Mouse (Mus musculus) limb, embryonic 11.5 days (tissue): ENCODE data around the gene Gm19426. TPM values are rescaled to one million over a fixed set of nuclear protein-coding genes. Genes with fewer than 3 reads are reported as not detected.

Source experiments
- ATAC-seq: fragments of 200-750 bp; cut with Nextera tagmentation; 2 replicates; pipeline ENCODE4 v1.8.0; 2017; ENCODE audit warnings: low read depth; ENCODE audit not compliant: insufficient number of reproducible peaks, low FRiP score, low TSS enrichment
- DNase-seq: peaks from one replicate; pipeline ENCODE4 v3.0.0-alpha.2; 2015; ENCODE audit warnings: low spot score
- H3K27ac ChIP-seq: fragments of 300-500 bp; sonication (generic); replicated peaks from 2 replicates; pipeline ENCODE4 v1.5.1; 2014; ENCODE audit warnings: low read depth, mild to moderate bottlenecking, low read length
- H3K27me3 ChIP-seq: fragments of 300-500 bp; sonication (generic); 2 replicates; pipeline ENCODE4 v1.6.1; 2014; ENCODE audit warnings: mild to moderate bottlenecking, low read length, mixed read lengths; ENCODE audit not compliant: control insufficient read depth, insufficient read depth
- H3K36me3 ChIP-seq: fragments of 300-500 bp; sonication (generic); 2 replicates; pipeline ENCODE4 v1.6.1; 2014; ENCODE audit warnings: mild to moderate bottlenecking, low read length, moderate library complexity, mixed read lengths; ENCODE audit not compliant: control insufficient read depth, insufficient read depth
- H3K4me1 ChIP-seq: fragments of 300-500 bp; sonication (generic); 2 replicates; pipeline ENCODE4 v1.6.1; 2014; ENCODE audit warnings: low read length, mixed read lengths; ENCODE audit not compliant: control insufficient read depth, insufficient read depth
- H3K4me2 ChIP-seq: fragments of 300-500 bp; sonication (generic); 2 replicates; pipeline ENCODE4 v1.6.1; 2014; ENCODE audit warnings: low read depth, mild to moderate bottlenecking, moderate library complexity; ENCODE audit not compliant: severe bottlenecking
- H3K4me3 ChIP-seq: fragments of 300-500 bp; sonication (generic); 2 replicates; pipeline ENCODE4 v1.5.1; 2014; ENCODE audit warnings: low read depth, low read length
- H3K9ac ChIP-seq: fragments of 300-500 bp; sonication (generic); 2 replicates; pipeline ENCODE4 v1.6.1; 2014; ENCODE audit warnings: mild to moderate bottlenecking, low read length
- H3K9me3 ChIP-seq: fragments of 300-500 bp; sonication (generic); 2 replicates; pipeline ENCODE4 v1.6.1; 2016; ENCODE audit warnings: low read length; ENCODE audit not compliant: control insufficient read depth
- WGBS: fragments of 180-500 bp; shearing (Covaris S2); extraction: QIAGEN DNeasy Blood & Tissue Kit; methylation state at CpG from one replicate; pipeline ENCODE4 v1.1.7; 2014; 5-methylcytosine and 5-hydroxymethylcytosine counted together
- polyA plus RNA-seq: library from polyadenylated mRNA; unstranded; fragments of >200 nt; fragmentation: Nextera tagmentation; extraction: Ambion mirVana; gene quantifications from 2 replicates; pipeline ENCODE4 v1.2.1, GENCODE M21; 2014

The Gm19426 gene
- polyA plus RNA-seq, 1 experiment from 2014 or later: 6.1 TPM

GRCm38 (mm10) chr2:84741841-84742450, 1.5 kb downstream of the Gm19426 start:
- no peaks in the 10 kb centered on the region; the same call in 1 of the 2 replicates for H3K36me3 ChIP-seq
- 2% methylated on average over 5 of the region's 5 CpGs for WGBS
- peak overlapping the region; percentile 98 for H3K27ac ChIP-seq
- no peak for ATAC-seq
- peaks cover 39% of the 10 kb centered on the region for H3K4me1 ChIP-seq
- no peaks in the 10 kb centered on the region for H3K9me3 ChIP-seq
- H3K4me2 ChIP-seq: peak overlapping the region; percentile 86
- DNase-seq: no peak
- no peaks in the 10 kb centered on the region for H3K27me3 ChIP-seq
- H3K4me3 ChIP-seq: peak overlapping the region; percentile 88
- peak overlapping the region; percentile 61 for H3K9ac ChIP-seq

- 89% methylated on average over 15 of the region's 15 CpGs for WGBS
- no peaks in the 10 kb centered on the region; the same call in 1 of the 2 replicates for H3K36me3 ChIP-seq
- no peaks in the 10 kb centered on the region for H3K27me3 ChIP-seq
- peaks cover 50% of the 10 kb centered on the region for H3K4me1 ChIP-seq
- no peak for ATAC-seq
- H3K27ac ChIP-seq: 0 out of 2 replicates have a peak overlapping the region, but pooled peaks have one; percentile 98
- 0 out of 2 replicates have a peak overlapping the region, but pooled peaks have one; percentile 88 for H3K4me3 ChIP-seq
- peak; percentile 23 for DNase-seq
- H3K4me2 ChIP-seq: peak overlapping the region; percentile 86; the same call in 1 of the 2 replicates
- H3K9me3 ChIP-seq: no peaks in the 10 kb centered on the region
- H3K9ac ChIP-seq: no peak overlapping the region
These were observed 2.7 kb downstream of the Gm19426 start for GRCm38 (mm10) chr2:84740608-84741333.

GRCm38 (mm10) chr2:84738271-84738911, 5.1 kb downstream of the Gm19426 start:
- peaks cover 53% of the 10 kb centered on the region for H3K4me1 ChIP-seq
- ATAC-seq: no peak
- H3K9ac ChIP-seq: no peak overlapping the region

GRCm38 (mm10) chr2:84737451-84737925, 6.0 kb downstream of the Gm19426 start:
- ATAC-seq (peak; percentile 5; the same call in 1 of the 2 replicates), DNase-seq (peak; percentile 67)
- Histone ChIP-seq H3K4me1 (peaks cover 53% of the 10 kb centered on the region), H3K4me3 (no peak overlapping the region), H3K27me3 (no peaks in the 10 kb centered on the region), H3K27ac (no peak overlapping the region; the same call in 1 of the 2 replicates), H3K9ac (no peak overlapping the region), H3K4me2 (peak overlapping the region; percentile 7; the same call in 1 of the 2 replicates), H3K9me3 (no peaks in the 10 kb centered on the region), H3K36me3 (no peaks in the 10 kb centered on the region; the same call in 1 of the 2 replicates)
- WGBS: 7% methylated on average over 8 of the region's 8 CpGs

More at GRCm38 (mm10) chr2:84738271-84738911, 5.1 kb downstream of the Gm19426 start:
- H3K9me3 ChIP-seq: no peaks in the 10 kb centered on the region
- no peak overlapping the region; the same call in 1 of the 2 replicates for H3K4me3 ChIP-seq
- DNase-seq: peak; percentile 71
- no peaks in the 10 kb centered on the region; the same call in 1 of the 2 replicates for H3K36me3 ChIP-seq
- 4% methylated on average over 12 of the region's 12 CpGs for WGBS
- no peak overlapping the region for H3K27ac ChIP-seq
- no peaks in the 10 kb centered on the region for H3K27me3 ChIP-seq
- H3K4me2 ChIP-seq: peak overlapping the region; percentile 19; the same call in 1 of the 2 replicates

- 8% methylated on average over 27 of the region's 27 CpGs for WGBS
- Histone ChIP-seq H3K4me3 (0 out of 2 replicates have a peak overlapping the region, but pooled peaks have one; percentile 1), H3K27me3 (no peaks in the 10 kb centered on the region), H3K27ac (peak overlapping the region; percentile 44; the same call in 1 of the 2 replicates), H3K9me3 (no peaks in the 10 kb centered on the region), H3K9ac (peak overlapping the region; percentile 34), H3K4me2 (peak overlapping the region; percentile 27), H3K4me1 (peaks cover 48% of the 10 kb centered on the region), H3K36me3 (no peaks in the 10 kb centered on the region; the same call in 1 of the 2 replicates)
- ATAC-seq (no peak), DNase-seq (peak; percentile 58)
These were observed 6.9 kb downstream of the Gm19426 start for GRCm38 (mm10) chr2:84736312-84737161.

GRCm38 (mm10) chr2:84735346-84735920, 8.0 kb downstream of the Gm19426 start:
- WGBS: 23% methylated on average over 7 of the region's 7 CpGs
- H3K4me2 ChIP-seq: peak overlapping the region; percentile 59
- H3K4me3 ChIP-seq: peak overlapping the region; percentile 44; the same call in 1 of the 2 replicates
- no peaks in the 10 kb centered on the region; the same call in 1 of the 2 replicates for H3K36me3 ChIP-seq
- H3K27ac ChIP-seq: no peak overlapping the region
- no peak for ATAC-seq
- peaks cover 39% of the 10 kb centered on the region for H3K4me1 ChIP-seq
- DNase-seq: no peak
- H3K9me3 ChIP-seq: no peaks in the 10 kb centered on the region
- H3K9ac ChIP-seq: no peak overlapping the region
- H3K27me3 ChIP-seq: no peaks in the 10 kb centered on the region

GRCm38 (mm10) chr2:84734919-84735318, 8.5 kb downstream of the Gm19426 start:
- DNase-seq: no peak
- Histone ChIP-seq H3K36me3 (no peaks in the 10 kb centered on the region; the same call in 1 of the 2 replicates), H3K4me2 (peak overlapping the region; percentile 59), H3K9ac (peak overlapping the region; percentile 60), H3K4me1 (peaks cover 34% of the 10 kb centered on the region), H3K27ac (no peak overlapping the region), H3K9me3 (no peaks in the 10 kb centered on the region), H3K27me3 (no peaks in the 10 kb centered on the region), H3K4me3 (peak overlapping the region; percentile 44)
- WGBS: 0% methylated on average over 2 of the region's 2 CpGs
- no peak for ATAC-seq
